Mouse (Mus musculus): ENCODE measurements around the gene Slc6a19. TPM values are rescaled to one million over a fixed set of nuclear protein-coding genes. Genes with fewer than 3 reads are reported as not detected.
"Not testable (repeated sequence)": the region's sequence is repeated elsewhere in the genome, so short reads cannot be mapped to it uniquely, and the experiment has no call there.

Slc6a19 gene
- total and polyA plus RNA-seq, 2 experiments from 2014 or later = 0.05 to 0.51 TPM

DNA sequence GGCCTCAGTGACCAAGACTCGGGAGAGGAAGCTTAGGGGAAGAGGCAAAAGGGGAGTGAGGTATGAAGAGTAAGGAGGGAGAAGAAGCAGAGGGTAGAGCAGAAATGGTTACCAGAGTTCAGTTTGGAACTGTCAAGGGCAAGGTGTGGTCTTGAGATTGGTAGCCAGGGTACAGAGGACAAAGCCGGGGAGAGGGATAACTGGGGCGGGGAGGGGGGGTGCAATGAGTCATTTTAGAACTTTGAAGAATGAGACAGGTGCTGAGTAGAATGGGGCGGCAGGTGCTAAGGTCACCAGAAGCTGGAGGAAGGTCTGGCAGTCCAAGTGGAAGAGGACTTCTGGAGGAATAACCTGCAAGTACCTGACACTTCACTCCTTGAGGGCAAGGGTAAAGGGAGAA lies 8.5 kb upstream of the Slc6a19 start:
- Histone ChIP-seq H3K4me3 (ENCODE audit: low read length) (no peak overlapping the region), H3K27ac (no peak overlapping the region), H3K36me3 (ENCODE audit: insufficient read depth, low read length) (no peaks in the 10 kb centered on the region), H3K9ac (replicated peaks; ENCODE audit: low read length) (no peak overlapping the region), H3K9me3 (ENCODE audit: low read length) (no peaks in the 10 kb centered on the region), H3K4me1 (ENCODE audit: insufficient read depth, low read length) (no peaks in the 10 kb centered on the region), H3K27me3 (ENCODE audit: insufficient read depth, low read length) (no peaks in the 10 kb centered on the region), H3K4me2 (ENCODE audit: low read depth, low read length) (no peak overlapping the region)
- DNase-seq (ENCODE audit: low spot score) = no peak
- 95% methylated on average over 4 of the region's 4 CpGs for WGBS
- no peak for TF ChIP-seq CTCF (IDR thresholded peaks at IDR 0.05; ENCODE audit: low read depth)
- no peak for ATAC-seq

DNA sequence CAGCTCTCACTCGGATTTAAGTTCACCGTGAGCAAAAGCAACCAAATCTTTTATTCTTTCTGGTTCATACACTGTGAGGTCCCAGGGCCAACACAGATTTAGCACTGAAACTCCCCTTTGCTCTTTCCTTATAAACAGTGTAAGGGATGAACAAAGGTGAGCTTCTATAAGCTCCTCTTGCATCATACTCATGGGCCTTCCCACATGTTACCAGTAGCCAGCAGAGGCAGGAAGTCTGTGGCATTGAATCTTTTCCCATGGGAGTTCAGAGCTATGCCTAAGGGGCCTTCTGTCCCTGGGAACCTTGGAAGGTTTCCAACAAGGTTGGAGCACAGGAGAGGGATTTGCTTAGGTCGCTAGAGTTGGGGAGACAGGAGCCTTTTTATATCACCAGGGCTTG lies 7.6 kb upstream of the Slc6a19 start:
- Histone ChIP-seq H3K4me2 (ENCODE audit: low read depth, low read length) (no peak overlapping the region), H3K27ac (no peak overlapping the region), H3K9ac (replicated peaks; ENCODE audit: low read length) (no peak overlapping the region), H3K9me3 (ENCODE audit: low read length) (no peaks in the 10 kb centered on the region), H3K27me3 (ENCODE audit: insufficient read depth, low read length) (no peaks in the 10 kb centered on the region), H3K4me1 (ENCODE audit: insufficient read depth, low read length) (no peaks in the 10 kb centered on the region), H3K36me3 (ENCODE audit: insufficient read depth, low read length) (no peaks in the 10 kb centered on the region), H3K4me3 (ENCODE audit: low read length) (no peak overlapping the region)
- TF ChIP-seq CTCF (IDR thresholded peaks at IDR 0.05; ENCODE audit: low read depth) = no peak
- DNase-seq (ENCODE audit: low spot score) (no peak), ATAC-seq (no peak)
- WGBS = 75% methylated on average over 3 of the region's 3 CpGs

DNA sequence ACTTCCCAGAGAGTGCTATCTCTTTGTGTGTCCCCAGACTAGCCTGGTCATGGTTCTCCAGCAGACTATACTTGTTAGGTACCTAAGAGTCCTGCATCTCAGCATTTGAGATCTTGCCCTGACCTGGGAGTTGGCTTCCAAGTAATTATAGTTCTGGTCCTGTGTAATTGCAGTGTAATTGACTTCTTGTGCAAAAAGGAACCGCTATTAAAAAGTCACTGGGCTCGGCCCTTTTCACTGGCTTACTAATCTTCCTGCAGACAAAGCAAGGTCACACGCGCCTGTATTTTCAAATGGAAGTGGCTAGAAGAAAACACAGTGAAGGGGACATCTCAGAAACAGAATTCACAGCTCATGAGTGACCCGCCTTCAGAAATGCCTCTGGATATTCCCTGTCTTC lies 7.1 kb upstream of the Slc6a19 start:
- ATAC-seq = no peak
- no peak for DNase-seq (ENCODE audit: low spot score)
- Histone ChIP-seq H3K27ac (no peak overlapping the region), H3K9me3 (ENCODE audit: low read length) (no peaks in the 10 kb centered on the region), H3K4me2 (ENCODE audit: low read depth, low read length) (no peak overlapping the region), H3K4me1 (ENCODE audit: insufficient read depth, low read length) (no peaks in the 10 kb centered on the region), H3K4me3 (ENCODE audit: low read length) (no peak overlapping the region), H3K36me3 (ENCODE audit: insufficient read depth, low read length) (no peaks in the 10 kb centered on the region), H3K9ac (replicated peaks; ENCODE audit: low read length) (no peak overlapping the region), H3K27me3 (ENCODE audit: insufficient read depth, low read length) (no peaks in the 10 kb centered on the region)
- no peak for TF ChIP-seq CTCF (IDR thresholded peaks at IDR 0.05; ENCODE audit: low read depth)
- WGBS = 86% methylated on average over 5 of the region's 5 CpGs

DNA sequence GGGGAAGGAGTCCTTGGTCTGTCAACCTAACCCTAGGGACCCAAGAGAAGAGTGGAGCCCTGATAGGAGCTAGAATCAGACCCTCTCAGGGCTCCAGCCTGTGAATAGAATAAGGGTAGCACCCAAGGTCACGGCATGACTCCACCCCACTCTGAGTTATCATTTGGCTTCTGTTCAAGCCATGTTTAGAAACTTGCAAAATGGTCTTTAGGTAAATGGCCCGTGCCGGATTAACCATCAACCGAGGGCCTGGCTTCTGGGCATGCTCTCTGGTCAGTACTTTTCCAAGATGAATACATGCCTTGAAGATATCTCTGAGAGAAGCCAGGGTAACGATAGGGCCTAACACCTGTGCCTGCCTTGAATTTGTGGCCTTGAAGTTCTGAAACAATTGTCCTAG lies 6.6 kb upstream of the Slc6a19 start:
- H3K9ac ChIP-seq (replicated peaks; ENCODE audit: low read length) = no peak overlapping the region
- ATAC-seq (no peak), DNase-seq (ENCODE audit: low spot score) (no peak)
- H3K36me3 ChIP-seq (ENCODE audit: insufficient read depth, low read length) = no peaks in the 10 kb centered on the region
- no peak overlapping the region for H3K27ac ChIP-seq
- no peak overlapping the region for H3K4me2 ChIP-seq (ENCODE audit: low read depth, low read length)
- 96% methylated on average over 5 of the region's 5 CpGs for WGBS
- H3K27me3 ChIP-seq (ENCODE audit: insufficient read depth, low read length) = no peaks in the 10 kb centered on the region
- H3K4me3 ChIP-seq (ENCODE audit: low read length) = no peak overlapping the region
- no peaks in the 10 kb centered on the region for H3K9me3 ChIP-seq (ENCODE audit: low read length)
- no peaks in the 10 kb centered on the region for H3K4me1 ChIP-seq (ENCODE audit: insufficient read depth, low read length)
- no peak for TF ChIP-seq CTCF (IDR thresholded peaks at IDR 0.05; ENCODE audit: low read depth)

DNA sequence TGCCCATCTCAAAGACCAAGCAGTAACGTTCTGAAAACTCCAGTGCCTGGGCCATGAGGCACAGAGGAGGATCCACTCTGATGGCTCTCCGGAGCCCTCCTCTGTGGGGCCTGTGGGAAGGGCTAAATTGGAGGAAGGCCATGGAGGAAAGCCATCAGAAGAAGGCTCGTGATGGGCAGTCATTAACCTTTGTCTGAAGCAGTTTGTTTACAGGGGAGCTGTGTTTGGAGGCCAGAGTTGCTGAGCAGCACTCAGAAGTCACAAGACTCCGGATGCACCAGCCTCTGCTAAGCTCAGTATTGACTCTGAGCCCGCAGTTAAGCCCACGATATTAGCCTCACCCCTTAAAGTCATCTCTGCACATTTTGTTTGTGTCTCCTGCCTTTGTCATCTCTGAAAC lies 4.8 kb upstream of the Slc6a19 start:
- H3K27ac ChIP-seq = no peak overlapping the region
- H3K27me3 ChIP-seq (ENCODE audit: insufficient read depth, low read length) = no peaks in the 10 kb centered on the region
- no peak for TF ChIP-seq CTCF (IDR thresholded peaks at IDR 0.05; ENCODE audit: low read depth)
- H3K4me3 ChIP-seq (ENCODE audit: low read length) = no peak overlapping the region
- H3K4me2 ChIP-seq (ENCODE audit: low read depth, low read length) = no peak overlapping the region
- H3K9ac ChIP-seq (replicated peaks; ENCODE audit: low read length) = no peak overlapping the region
- DNase-seq (ENCODE audit: low spot score) (no peak), ATAC-seq (peak; percentile 39; the same call in 1 of the 2 replicates)
- no peaks in the 10 kb centered on the region for H3K9me3 ChIP-seq (ENCODE audit: low read length)
- no peaks in the 10 kb centered on the region for H3K4me1 ChIP-seq (ENCODE audit: insufficient read depth, low read length)
- no peaks in the 10 kb centered on the region for H3K36me3 ChIP-seq (ENCODE audit: insufficient read depth, low read length)
- 58% methylated on average over 6 of the region's 6 CpGs for WGBS

DNA sequence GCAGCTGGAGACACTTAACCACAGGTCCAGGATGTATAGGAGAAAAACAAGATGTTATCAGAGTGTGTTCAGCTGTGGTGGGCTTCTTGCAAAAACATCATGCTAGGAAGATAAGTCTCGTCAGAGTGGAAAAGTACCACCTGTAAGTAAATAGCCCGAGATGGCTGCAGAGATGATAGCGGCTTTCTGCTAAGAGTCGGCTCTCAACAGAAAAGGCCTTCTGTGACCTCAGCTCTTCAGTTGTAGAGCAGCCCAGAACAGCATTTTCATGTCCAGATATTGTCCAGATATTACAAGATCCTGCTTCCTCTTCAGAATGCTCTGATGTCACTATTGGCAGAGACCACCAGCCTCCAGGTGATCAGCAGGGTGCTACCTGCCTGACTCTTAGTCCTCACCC lies 1.2 kb downstream of the Slc6a19 start:
- H3K27ac ChIP-seq; H3K4me3 ChIP-seq (ENCODE audit: low read length); ATAC-seq; H3K36me3 ChIP-seq (ENCODE audit: insufficient read depth, low read length); DNase-seq (ENCODE audit: low spot score); H3K27me3 ChIP-seq (ENCODE audit: insufficient read depth, low read length); H3K4me1 ChIP-seq (ENCODE audit: insufficient read depth, low read length); H3K4me2 ChIP-seq (ENCODE audit: low read depth, low read length); H3K9me3 ChIP-seq (ENCODE audit: low read length); H3K9ac ChIP-seq (replicated peaks; ENCODE audit: low read length): not testable (repeated sequence)
- 86% methylated on average over 4 of the region's 4 CpGs for whole genome bisulfite sequencing

DNA sequence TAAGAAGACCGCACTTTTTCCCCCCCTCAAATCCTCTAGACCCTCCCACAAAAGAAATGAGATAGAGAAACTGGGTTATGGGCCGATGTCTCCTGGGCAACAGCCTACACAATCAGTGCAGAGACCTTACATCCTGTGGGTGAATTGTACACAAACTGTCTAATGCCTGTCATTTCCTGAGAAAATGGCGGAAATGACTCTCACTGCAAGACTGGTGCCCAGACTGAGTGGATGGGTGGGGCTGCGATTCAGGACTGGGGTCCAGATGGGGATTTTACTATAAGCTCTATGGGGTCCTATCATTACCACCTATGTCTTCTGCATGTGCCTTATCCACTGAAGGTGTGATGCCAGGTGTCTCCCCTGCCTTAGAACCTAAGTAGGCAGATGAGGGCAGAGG lies 1.9 kb downstream of the Slc6a19 start:
- H3K4me1 ChIP-seq (ENCODE audit: insufficient read depth, low read length) = no peaks in the 10 kb centered on the region
- ATAC-seq = no peak
- TF ChIP-seq CTCF (IDR thresholded peaks at IDR 0.05; ENCODE audit: low read depth) = no peak
- H3K36me3 ChIP-seq (ENCODE audit: insufficient read depth, low read length) = no peaks in the 10 kb centered on the region
- no peak for DNase-seq (ENCODE audit: low spot score)
- no peak overlapping the region for H3K4me2 ChIP-seq (ENCODE audit: low read depth, low read length)
- 91% methylated on average over 4 of the region's 4 CpGs for WGBS
- no peaks in the 10 kb centered on the region for H3K9me3 ChIP-seq (ENCODE audit: low read length)
- H3K27ac ChIP-seq = no peak overlapping the region
- no peaks in the 10 kb centered on the region for H3K27me3 ChIP-seq (ENCODE audit: insufficient read depth, low read length)
- no peak overlapping the region for H3K4me3 ChIP-seq (ENCODE audit: low read length)
- no peak overlapping the region for H3K9ac ChIP-seq (replicated peaks; ENCODE audit: low read length)
